Mouse (Mus musculus) layer of hippocampus, adult 9-11 months (tissue): ENCODE measurements around the gene Olfr557.

Source experiments
- DNase-seq: peaks from one replicate; pipeline ENCODE4 v3.0.0; 2022

Gene Olfr557

GRCm38 (mm10) chr7:102695358-102696125 lies at the start of gene Olfr557:
Gene Olfr557 (plus strand): TSS chr7:102695910.
- no peak for DNase-seq

DNA sequence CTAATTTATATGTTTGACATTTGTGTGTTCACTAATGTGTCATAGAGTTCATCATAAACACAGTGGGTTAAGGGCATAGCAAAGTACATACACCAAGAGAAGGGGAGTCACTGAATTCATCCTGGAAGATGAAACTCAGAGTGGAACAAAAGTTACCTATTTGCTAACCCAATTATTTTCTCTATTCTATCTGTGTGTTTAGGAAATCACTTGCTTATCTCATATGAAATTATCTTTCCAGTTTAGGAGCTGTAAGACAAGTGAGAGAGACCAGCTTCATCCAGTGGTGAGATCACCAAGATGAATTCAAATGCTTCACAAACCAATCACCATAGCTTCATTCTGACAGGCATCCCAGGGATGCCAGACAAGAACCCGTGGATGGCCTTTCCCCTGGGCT lies 37.2 kb upstream of the Olfr557 start, which contains the start of gene Olfr555:
Olfr555 (plus strand) TSS at position 301 of the 400 bp plus-strand sequence.
- no peak for DNase-seq

GRCm38 (mm10) chr7:102664599-102664998 lies 31.1 kb upstream of the Olfr557 start, which contains the start of gene Olfr556:
Gene Olfr556 (plus strand): TSS chr7:102664899.
- no peak for DNase-seq

DNA sequence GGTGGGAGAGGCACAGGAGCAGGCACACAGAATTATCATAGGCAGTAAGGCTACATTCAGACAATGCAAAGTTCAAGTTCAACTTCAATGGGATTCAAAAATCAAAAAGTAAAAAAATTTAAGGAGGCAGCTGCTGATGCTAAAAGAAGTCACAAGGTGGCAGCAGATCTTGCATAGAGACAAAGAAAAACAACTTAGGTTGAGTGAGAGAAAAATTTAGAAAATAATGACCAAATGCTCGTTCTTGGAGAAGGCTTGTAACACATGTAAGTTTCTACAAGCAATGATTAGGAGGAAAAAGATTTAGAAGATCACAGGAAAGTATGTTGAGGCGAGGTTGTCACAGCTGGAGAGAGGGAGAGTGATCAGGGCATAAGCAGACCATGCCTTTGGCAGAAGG lies 30.3 kb upstream of the Olfr557 start:
- DNase-seq, result no peak

- no peak for DNase-seq
These were observed 19.5 kb upstream of the Olfr557 start for GRCm38 (mm10) chr7:102676225-102676624.

DNA sequence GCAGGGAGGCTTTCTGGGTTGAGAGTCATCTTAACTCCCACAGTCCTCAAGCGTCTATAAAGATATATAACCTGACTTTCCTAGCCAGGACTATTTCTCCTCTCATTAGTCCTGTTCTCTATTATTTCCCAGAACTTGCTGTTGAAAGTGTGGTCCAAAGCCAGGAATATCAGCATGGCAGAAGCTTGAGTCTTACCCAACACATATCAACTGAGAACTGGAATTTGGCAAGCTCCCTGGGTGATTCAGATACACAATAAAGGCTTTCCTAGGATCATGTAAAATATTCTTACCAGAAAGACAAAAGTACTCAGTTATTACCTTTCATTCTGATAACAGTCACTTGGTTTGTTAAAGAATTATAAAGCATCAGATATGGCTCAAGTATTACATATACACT lies 13.8 kb upstream of the Olfr557 start:
- DNase-seq, result no peak

GRCm38 (mm10) chr7:102686944-102687501 lies 8.7 kb upstream of the Olfr557 start, which contains the start of gene Trim68:
Gene Trim68 (minus strand): TSS chr7:102687327.
- peak; percentile 91 for DNase-seq

- DNase-seq, result no peak
These were observed 2.8 kb downstream of the Olfr557 start for GRCm38 (mm10) chr7:102698461-102698860.

- DNase-seq, result no peak
These were observed 6.2 kb downstream of the Olfr557 start, which contains the start of gene Olfr558 for GRCm38 (mm10) chr7:102701915-102702314. Gene Olfr558 (plus strand): TSS chr7:102702215.

DNA sequence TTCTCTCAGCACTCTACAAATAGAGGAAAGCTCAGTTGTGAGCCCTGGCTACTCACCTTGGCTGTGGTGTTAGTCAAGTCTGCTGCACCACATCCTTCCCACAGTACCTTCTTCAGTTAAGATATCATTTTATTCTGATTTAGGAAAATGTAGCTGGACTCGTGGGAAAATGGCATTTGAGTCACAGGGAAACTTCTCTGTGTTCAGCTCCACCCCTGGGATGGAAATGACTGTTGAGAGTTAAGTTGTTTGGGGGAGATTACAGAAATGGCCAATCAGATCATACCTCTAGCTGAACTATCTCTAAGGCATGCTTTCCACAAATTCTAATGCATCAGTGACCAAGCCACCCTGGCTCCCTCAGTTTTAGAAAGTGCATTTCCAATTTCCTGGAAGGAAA lies 23.3 kb downstream of the Olfr557 start, which contains the start of gene Olfr33:
Olfr33 (minus strand) TSS at position 101 of the 400 bp plus-strand sequence.
- DNase-seq, result no peak

DNA sequence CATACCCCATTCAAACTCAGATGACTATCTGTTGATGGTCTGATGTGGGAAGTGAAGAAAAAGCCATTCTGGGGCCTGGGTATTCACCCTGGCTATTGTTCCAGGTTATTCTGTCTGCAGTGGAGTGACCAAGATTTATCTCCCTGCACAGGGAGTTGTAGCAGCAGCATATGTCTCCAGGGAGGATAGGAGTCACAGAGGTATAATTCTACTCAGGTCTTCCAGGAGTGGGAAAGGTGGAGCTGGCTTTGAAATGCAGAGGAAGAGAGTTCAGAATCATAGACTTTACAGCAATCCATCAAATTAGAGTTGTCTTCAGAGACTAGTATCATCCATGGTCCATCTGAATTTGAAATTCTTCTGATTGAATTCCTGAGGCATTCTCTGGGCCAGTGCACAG lies 31.7 kb downstream of the Olfr557 start, which contains the start of gene Olfr559:
Olfr559 (minus strand) TSS at position 101 of the 400 bp plus-strand sequence.
- no peak for DNase-seq

- DNase-seq, result no peak
These were observed 38.1 kb downstream of the Olfr557 start for GRCm38 (mm10) chr7:102733793-102734192.

DNA sequence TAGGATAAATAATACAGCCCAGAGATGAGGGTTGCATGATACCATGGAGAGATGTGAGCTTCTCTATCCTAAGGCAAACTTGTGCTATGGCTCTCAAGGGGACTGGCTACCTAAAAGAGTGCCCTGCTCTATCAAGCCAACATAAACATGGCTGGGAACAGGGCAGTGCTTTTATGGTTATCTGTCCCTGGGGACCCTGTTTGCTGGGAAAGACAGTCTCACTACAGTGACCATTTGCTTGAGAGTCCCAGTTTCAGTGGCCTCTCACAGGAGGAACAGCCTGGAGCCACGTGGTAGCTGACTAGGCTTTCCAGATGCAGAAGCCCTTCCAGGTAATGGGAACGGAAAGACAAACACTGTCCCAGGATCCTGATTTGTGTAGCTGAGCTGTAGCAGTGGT lies 42.0 kb downstream of the Olfr557 start:
- DNase-seq, result no peak
